Mouse (Mus musculus) right cerebral cortex, postnatal 4 days (tissue): ENCODE measurements around the gene Vmn2r114.
"Not testable (repeated sequence)": the region's sequence is repeated elsewhere in the genome, so short reads cannot be mapped to it uniquely, and the experiment has no call there.

Source experiments
- DNase-seq: peaks from one replicate; pipeline ENCODE4 v3.0.0-alpha.2; 2022

Gene Vmn2r114

GRCm38 (mm10) chr17:23312437-23312836 lies at the start of gene Vmn2r114:
Gene Vmn2r114 (minus strand): TSS chr17:23312537.
- DNase-seq, result not testable (repeated sequence)

DNA sequence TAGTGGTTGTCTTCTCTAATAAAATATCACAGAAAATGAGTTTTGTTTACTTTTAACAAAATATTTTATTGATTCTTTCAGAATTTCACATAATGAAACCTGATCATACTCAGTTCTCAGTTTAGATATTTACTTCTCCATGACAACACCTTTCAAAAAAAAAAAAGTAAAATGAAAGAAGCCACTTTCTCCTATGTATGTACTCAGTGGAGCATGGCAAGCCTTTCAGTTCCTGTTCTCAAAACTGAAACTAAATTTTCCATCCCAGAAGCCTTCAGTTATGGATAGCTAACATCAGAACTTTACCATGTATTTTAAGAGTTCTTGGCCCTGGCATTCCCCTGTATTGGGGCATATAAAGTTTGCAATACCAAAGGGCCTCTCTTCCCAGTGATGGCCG lies 39.3 kb upstream of the Vmn2r114 start:
- no peak for DNase-seq

DNA sequence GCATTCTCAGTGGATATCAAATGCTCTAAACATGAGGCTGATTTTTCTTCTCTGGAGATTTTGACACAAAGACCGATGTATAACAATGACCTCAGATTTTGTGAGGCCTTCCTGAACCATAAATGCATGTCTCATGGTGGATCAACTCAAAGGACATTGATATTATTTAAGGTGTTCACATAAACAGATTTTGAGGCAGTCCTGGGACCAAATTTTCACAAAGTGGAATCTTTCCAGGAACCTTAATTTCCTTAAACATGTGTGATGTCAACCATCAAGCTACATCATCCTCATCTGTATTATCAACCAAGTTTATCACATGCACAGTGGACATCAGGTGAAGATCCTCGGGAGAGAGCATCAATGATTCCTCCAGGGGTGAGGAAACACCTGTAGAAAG lies 31.1 kb upstream of the Vmn2r114 start, which contains the start of gene Vmn2r115:
Gene Vmn2r115 (plus strand): TSS at position 301 of the 400 bp plus-strand sequence.
- not testable (repeated sequence) for DNase-seq

- no peak for DNase-seq
These were observed 18.3 kb upstream of the Vmn2r114 start for GRCm38 (mm10) chr17:23330657-23331056.
